Mouse (Mus musculus) spleen, postnatal 36 days (tissue): ENCODE data around the gene 9430007A20Rik.
"Not testable (repeated sequence)": the region's sequence is repeated elsewhere in the genome, so short reads cannot be mapped to it uniquely, and the experiment has no call there.

Experiments
- DNase-seq, 2 experiments: peaks; one replicate each; pipeline ENCODE4 v3.0.0; 2022; ENCODE audit warnings: low spot score in 2 of 2, mixed read lengths in 1 of 2

Gene 9430007A20Rik

DNA sequence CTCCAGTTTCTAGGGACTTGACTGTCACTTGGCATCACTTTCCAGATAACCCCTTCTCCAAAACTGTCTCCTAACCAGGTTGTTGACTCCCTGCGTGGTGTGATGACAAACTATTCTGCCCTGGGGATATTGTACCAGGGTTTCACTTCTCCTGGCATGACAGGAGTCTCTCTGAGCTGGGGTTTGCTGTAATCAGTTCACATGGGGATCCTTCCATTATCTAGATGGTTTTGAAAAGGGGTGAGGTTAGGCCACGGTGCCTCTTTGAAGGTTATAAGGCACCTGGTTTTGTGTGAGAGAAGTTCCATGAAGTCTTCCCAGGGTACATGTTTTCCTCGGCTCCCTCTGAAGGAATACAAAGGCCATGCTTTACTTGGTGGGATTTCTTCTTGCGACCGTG lies at the start of gene 9430007A20Rik:
TSS of gene 9430007A20Rik (plus strand) at position 301 of the 400 bp plus-strand sequence.
- DNase-seq, result no peak

DNA sequence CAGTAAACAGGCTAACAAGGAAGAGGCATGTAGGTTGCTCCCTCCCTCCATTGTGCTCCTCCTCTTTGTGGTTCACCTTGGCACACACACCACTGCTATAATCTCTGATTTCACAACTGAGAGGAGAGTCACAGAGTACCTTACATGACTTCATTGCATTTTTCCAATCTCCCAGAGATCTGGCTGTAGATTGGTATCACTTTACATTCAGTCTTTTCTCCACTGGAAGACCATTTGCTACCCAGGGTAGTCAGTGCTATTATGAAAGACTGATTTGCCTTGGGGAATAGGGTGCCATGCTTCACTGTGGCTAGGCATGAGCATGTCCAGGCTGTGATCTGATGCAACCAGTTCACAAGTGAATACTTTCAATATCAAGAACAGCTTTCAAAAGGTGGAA lies 26.3 kb upstream of the 9430007A20Rik start:
- no peak for DNase-seq

DNA sequence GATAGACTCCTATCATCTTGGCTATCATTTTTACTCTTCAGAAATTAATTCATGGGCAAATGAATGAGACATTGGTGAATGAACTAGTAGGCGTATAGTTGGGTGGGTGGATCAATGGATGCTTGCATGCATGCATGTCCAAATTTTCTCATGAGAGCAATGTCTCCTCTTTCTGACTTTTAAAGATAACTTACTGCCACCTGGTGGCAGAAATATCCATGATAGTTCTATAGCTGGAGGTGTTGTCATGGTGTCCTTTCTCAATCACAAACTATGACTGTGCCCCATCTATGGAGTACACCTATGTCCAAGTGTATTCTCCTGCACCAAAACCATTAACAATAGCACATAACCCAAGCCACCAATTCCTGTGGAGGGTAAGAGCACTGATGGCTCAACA lies 13.1 kb upstream of the 9430007A20Rik start:
- no peak for DNase-seq

DNA sequence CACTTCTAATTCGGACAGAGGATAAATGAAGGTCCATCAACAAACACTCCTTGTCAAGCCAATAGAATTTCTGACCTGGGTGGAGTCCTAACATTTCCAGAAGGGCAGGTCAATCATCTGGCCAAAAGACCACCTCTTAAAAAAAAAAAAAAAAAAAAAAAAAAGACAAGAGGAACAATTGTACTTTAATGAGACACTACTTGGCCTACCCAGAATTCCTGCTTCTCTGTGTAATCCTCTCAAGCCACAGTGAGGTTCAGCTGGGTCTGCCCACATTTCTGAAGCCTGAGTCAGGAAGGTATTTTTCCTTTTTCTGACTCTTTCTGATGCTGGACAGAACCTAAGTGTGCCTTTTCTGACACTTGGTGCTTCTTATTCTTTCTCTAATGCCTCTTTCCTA lies 25.1 kb downstream of the 9430007A20Rik start:
- no peak for DNase-seq

DNA sequence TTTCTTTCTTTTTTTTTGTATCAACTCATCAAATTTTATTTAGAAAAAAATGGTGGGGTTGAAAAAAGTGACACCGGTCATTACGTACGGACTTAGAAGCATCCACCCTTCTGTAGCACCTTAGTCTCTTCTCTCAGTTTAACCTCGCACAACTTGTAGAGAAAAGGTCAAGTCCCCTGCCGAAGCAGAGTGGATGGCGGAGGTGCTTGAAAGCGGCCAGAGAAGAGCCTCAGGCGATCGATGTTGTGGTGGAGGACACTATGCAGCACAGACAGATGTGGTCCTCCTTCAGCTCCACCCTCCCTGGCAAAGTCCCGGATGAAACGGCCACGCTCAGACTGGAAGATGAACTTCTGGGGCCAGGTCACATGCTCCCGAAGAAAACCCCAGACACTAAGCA lies 25.7 kb downstream of the 9430007A20Rik start:
- not testable (repeated sequence) for DNase-seq

DNA sequence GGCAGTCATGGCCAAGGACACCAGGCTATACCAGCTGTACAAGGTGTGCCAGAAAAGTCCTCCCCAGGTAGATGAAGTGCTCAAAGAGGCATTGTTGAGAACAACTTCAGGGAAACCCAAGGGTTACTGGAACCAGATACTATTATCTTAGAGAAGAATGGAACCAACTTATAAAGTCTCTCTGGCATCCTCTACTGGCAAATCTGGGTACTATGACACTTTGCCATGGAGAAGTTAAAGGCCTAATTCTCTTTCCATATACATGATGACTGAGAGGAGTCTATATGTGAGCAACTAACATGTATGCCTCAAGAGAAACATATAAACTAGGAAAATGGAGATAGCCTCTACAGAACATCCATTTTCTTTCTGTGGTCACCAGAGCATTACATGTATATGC lies 31.5 kb downstream of the 9430007A20Rik start:
- DNase-seq, result no peak

DNA sequence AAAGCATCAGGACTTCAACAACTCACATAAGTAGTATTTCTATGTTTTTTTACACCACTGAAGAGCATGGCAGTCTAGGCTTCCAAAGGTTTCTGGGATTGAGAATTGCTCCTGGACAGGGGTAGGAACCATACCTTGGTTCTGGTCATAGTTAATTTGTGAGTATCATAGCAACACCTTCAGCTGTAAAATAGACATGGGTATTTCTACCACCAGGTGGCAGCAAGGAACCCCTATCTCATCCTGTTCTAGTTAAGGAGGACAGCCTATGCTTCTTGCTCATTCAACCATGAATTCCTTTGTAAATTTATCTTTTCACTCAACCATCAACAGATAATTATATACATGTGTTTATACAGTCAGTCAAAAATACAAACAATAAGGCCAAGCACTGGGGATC lies 40.2 kb downstream of the 9430007A20Rik start:
- DNase-seq, result no peak

DNA sequence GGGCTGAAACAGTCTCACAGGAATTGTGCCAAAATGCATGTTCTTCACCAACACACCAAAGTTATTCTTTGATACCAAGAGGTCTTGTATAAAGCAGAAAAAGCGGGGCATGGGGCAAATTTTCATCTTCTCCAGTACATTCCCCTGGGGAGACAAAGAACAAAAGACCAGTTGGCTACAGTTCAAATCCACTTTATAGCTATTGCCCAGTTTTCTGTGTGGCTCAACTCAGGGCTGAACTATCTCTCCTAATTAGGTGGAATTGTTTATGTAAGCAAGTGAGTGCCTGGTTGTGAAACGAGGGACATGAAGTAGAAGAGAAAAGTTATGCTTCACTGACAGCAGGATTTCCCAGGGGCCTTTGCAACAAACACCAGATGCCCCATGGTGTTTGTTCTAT lies 41.6 kb downstream of the 9430007A20Rik start:
- no peak for DNase-seq

DNA sequence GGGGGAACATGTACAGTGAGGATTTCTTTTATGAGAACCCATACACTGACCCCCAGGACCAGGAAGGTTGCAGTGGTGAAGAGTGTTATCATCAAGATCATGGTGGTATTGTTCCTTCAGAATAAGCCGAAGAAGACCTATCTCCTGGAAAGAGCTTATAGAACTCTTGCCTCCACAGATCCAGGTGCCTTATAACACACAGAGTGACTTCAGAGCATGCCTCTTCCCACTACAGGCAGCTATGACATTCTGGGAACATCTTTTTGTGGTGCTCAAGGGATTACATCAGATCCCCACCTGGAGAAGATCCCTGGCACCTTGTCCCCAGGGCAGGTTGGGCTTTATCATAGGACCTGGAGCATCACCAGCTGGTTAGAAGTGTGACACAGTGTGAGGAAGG lies 45.4 kb downstream of the 9430007A20Rik start, which contains the start of gene Gm13124:
TSS of gene Gm13124 (minus strand) at position 101 of the 400 bp plus-strand sequence.
- DNase-seq, result no peak

DNA sequence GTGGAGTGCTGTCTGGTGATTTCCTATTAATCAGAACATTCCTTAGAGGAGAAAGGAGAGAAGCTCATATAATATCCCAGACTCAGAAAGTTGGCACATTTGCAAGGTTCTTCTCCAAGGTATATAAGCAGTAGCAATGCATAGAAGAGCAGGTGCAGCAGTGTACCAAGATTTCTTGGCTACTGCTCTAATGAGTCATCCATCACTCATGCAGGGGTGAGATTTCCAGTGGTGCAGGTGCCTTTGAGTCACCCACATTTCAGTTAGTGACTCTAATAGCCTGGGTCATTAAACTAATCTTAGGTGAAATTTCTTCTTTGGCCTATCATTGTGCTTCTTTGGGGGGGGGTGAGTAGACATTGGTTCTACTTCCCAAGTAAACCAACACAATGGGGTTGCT lies 48.1 kb downstream of the 9430007A20Rik start:
- DNase-seq, result no peak
